Mouse (Mus musculus) stomach, postnatal 0 days (tissue): ENCODE measurements around the gene Palld. TPM values are rescaled to one million over a fixed set of nuclear protein-coding genes. Genes with fewer than 3 reads are reported as not detected.

Source experiments
- ATAC-seq: fragments of 200-750 bp; cut with Nextera tagmentation; 2 replicates; pipeline ENCODE4 v1.8.0; 2017; ENCODE audit not compliant: low FRiP score, low TSS enrichment
- DNase-seq: peaks from one replicate; pipeline ENCODE4 v3.0.0-alpha.2; 2016; ENCODE audit warnings: low spot score
- H3K27ac ChIP-seq: fragments of 300-500 bp; sonication (generic); replicated peaks from 2 replicates; pipeline ENCODE4 v1.5.1; 2014; ENCODE audit warnings: mild to moderate bottlenecking, control low read depth
- H3K27me3 ChIP-seq: fragments of 300-500 bp; sonication (generic); 2 replicates; pipeline ENCODE4 v1.6.1; 2014; ENCODE audit warnings: low read length; ENCODE audit not compliant: control insufficient read depth, insufficient read depth
- H3K36me3 ChIP-seq: fragments of 300-500 bp; sonication (generic); 2 replicates; pipeline ENCODE4 v1.6.1; 2014; ENCODE audit warnings: low read length, mixed read lengths; ENCODE audit not compliant: control insufficient read depth, insufficient read depth
- H3K4me1 ChIP-seq: fragments of 300-500 bp; sonication (generic); replicated peaks from 2 replicates; pipeline ENCODE4 v1.6.1; 2014; ENCODE audit warnings: antibody characterized with exemption; ENCODE audit not compliant: control insufficient read depth, insufficient read depth
- H3K4me2 ChIP-seq: fragments of 300-500 bp; sonication (generic); replicated peaks from 2 replicates; pipeline ENCODE4 v1.6.1; 2014; ENCODE audit warnings: low read depth, mild to moderate bottlenecking, control low read depth, moderate library complexity
- H3K4me3 ChIP-seq: fragments of 300-500 bp; sonication (generic); 2 replicates; pipeline ENCODE4 v1.5.1; 2014; ENCODE audit warnings: low read depth, low read length, control low read depth
- H3K9ac ChIP-seq: fragments of 300-500 bp; sonication (generic); 2 replicates; pipeline ENCODE4 v1.6.1; 2014; ENCODE audit warnings: mild to moderate bottlenecking, low read length, control low read depth, mixed read lengths
- H3K9me3 ChIP-seq: fragments of 300-500 bp; sonication (generic); 2 replicates; pipeline ENCODE4 v1.6.1; 2016; ENCODE audit warnings: low read length; ENCODE audit not compliant: control insufficient read depth
- CTCF ChIP-seq: IDR thresholded peaks from 2 replicates; pipeline ENCODE4 v1.5.1; 2016; ENCODE audit warnings: antibody characterized with exemption, low read depth, mild to moderate bottlenecking, moderate library complexity
- EP300 ChIP-seq: optimal IDR thresholded peaks from 2 replicates; pipeline ENCODE3; 2016; ENCODE audit warnings: antibody characterized with exemption
- WGBS: fragments of 180-500 bp; shearing (Covaris S2); extraction: QIAGEN DNeasy Blood & Tissue Kit; methylation state at CpG from one replicate; pipeline ENCODE4 v1.1.7; 2014; 5-methylcytosine and 5-hydroxymethylcytosine counted together
- polyA plus RNA-seq: library from polyadenylated mRNA; unstranded; fragments of >200 nt; fragmentation: Nextera tagmentation; extraction: Ambion mirVana; gene quantifications from 2 replicates; pipeline ENCODE4 v1.2.1, GENCODE M21; 2015

The Palld gene
- polyA plus RNA-seq, 1 experiment from 2014 or later: 71.0 TPM

GRCm38 (mm10) chr8:61778194-61778593 lies 124.3 kb downstream of the Palld start:
- 73% methylated on average over 3 of the region's 3 CpGs for WGBS
- Histone ChIP-seq H3K4me2 (no peak overlapping the region), H3K36me3 (no peaks in the 10 kb centered on the region), H3K27me3 (no peaks in the 10 kb centered on the region), H3K27ac (no peak overlapping the region), H3K9ac (no peak overlapping the region), H3K4me3 (no peak overlapping the region), H3K4me1 (no peaks in the 10 kb centered on the region), H3K9me3 (no peaks in the 10 kb centered on the region)
- TF ChIP-seq CTCF (no peak), EP300 (no peak)
- ATAC-seq: no peak
- no peak for DNase-seq

DNA sequence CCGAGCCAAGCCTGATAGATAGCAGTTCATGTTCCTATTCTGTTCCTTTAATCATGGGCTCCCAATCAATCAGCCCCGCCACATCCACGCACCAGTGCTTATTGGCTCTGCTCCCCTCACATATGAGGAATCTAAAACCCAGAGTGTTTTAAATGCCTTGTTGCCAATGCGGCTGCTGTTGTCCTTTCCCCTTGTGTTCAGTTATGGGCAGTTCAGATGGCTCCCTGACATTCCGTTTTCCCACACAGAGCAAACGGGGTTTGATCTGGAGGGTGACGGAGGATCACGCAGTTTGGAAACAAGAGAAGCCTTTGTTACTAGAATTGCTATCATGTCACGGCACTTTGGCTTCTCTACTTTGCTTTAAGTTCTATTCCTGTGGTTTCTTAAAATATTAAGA lies 125.9 kb downstream of the Palld start:
- H3K4me2 ChIP-seq: no peak overlapping the region
- no peak for TF ChIP-seq EP300
- no peak for TF ChIP-seq CTCF
- no peaks in the 10 kb centered on the region for H3K4me1 ChIP-seq
- H3K27ac ChIP-seq: no peak overlapping the region
- DNase-seq: no peak
- H3K9me3 ChIP-seq: no peaks in the 10 kb centered on the region
- no peak for ATAC-seq
- WGBS: 61% methylated on average over 9 of the region's 9 CpGs
- H3K36me3 ChIP-seq: no peaks in the 10 kb centered on the region
- H3K9ac ChIP-seq: no peak overlapping the region
- H3K4me3 ChIP-seq: no peak overlapping the region
- no peaks in the 10 kb centered on the region for H3K27me3 ChIP-seq

DNA sequence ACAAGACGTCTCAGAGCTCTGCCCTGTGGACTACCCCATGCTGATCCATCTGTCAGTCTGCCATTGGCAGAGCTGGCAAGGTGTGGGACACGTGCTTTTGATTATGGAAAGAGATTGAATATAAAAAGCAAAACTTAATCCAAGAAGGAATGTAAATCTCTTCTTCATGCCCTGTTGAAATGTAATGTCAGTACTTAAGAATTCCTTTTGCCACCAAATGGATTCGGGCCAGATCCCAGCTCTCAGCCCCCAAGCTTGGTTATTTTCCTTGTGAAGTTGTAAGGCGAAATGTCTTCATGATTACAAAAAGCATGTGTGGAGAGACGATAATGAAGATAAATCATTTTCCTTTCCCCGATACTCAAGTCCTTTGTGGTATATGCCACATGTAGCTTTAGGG lies 126.6 kb downstream of the Palld start:
- no peaks in the 10 kb centered on the region for H3K4me1 ChIP-seq
- H3K4me2 ChIP-seq: no peak overlapping the region
- H3K4me3 ChIP-seq: no peak overlapping the region
- H3K9ac ChIP-seq: no peak overlapping the region
- no peaks in the 10 kb centered on the region for H3K36me3 ChIP-seq
- H3K27ac ChIP-seq: no peak overlapping the region
- 47% methylated on average over 6 of the region's 6 CpGs for WGBS
- no peaks in the 10 kb centered on the region for H3K27me3 ChIP-seq
- no peak for TF ChIP-seq CTCF
- no peak for TF ChIP-seq EP300
- no peak for DNase-seq
- no peaks in the 10 kb centered on the region for H3K9me3 ChIP-seq
- ATAC-seq: no peak

- Histone ChIP-seq H3K27me3 (no peaks in the 10 kb centered on the region), H3K4me1 (no peaks in the 10 kb centered on the region), H3K9ac (no peak overlapping the region), H3K4me2 (no peak overlapping the region), H3K36me3 (no peaks in the 10 kb centered on the region), H3K9me3 (no peaks in the 10 kb centered on the region), H3K27ac (no peak overlapping the region), H3K4me3 (no peak overlapping the region)
- no peak for TF ChIP-seq EP300
- no peak for TF ChIP-seq CTCF
- ATAC-seq (no peak), DNase-seq (no peak)
- 87% methylated on average over 5 of the region's 5 CpGs for WGBS
Measured at GRCm38 (mm10) chr8:61774161-61774560, 128.3 kb downstream of the Palld start.

GRCm38 (mm10) chr8:61773595-61774088 lies 128.8 kb downstream of the Palld start:
- ATAC-seq: no peak
- H3K4me1 ChIP-seq: no peaks in the 10 kb centered on the region
- H3K27ac ChIP-seq: no peak overlapping the region
- H3K27me3 ChIP-seq: no peaks in the 10 kb centered on the region
- no peak overlapping the region for H3K9ac ChIP-seq
- WGBS: 50% methylated on average over 4 of the region's 4 CpGs
- DNase-seq: no peak
- no peak overlapping the region for H3K4me2 ChIP-seq
- no peak overlapping the region for H3K4me3 ChIP-seq
- TF ChIP-seq CTCF: no peak
- TF ChIP-seq EP300: no peak
- H3K9me3 ChIP-seq: no peaks in the 10 kb centered on the region
- H3K36me3 ChIP-seq: no peaks in the 10 kb centered on the region

DNA sequence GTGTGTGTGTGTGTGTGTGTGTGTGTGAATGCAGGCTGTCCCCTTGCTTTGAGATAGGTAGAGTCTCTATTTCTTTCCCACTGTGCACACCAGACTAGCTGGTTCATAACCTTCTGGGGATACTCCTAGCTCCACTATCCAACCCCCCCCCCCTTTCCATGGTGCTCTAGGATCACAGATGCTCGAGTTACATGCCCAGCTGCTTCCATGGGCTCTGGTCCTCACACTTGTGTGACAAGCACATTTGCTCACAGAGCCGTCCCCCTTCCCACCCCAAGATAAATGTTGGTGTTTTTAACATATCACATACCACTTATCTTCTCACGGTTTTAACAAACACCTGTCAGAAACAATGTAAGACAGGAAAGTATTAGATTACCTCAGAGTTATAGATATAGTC lies 131.2 kb downstream of the Palld start:
- H3K27ac ChIP-seq: no peak overlapping the region
- no peaks in the 10 kb centered on the region for H3K4me1 ChIP-seq
- 59% methylated on average over 3 of the region's 3 CpGs for WGBS
- no peaks in the 10 kb centered on the region for H3K9me3 ChIP-seq
- no peaks in the 10 kb centered on the region for H3K27me3 ChIP-seq
- no peaks in the 10 kb centered on the region for H3K36me3 ChIP-seq
- no peak for DNase-seq
- H3K4me3 ChIP-seq: no peak overlapping the region
- H3K9ac ChIP-seq: no peak overlapping the region
- no peak for ATAC-seq
- no peak for TF ChIP-seq CTCF
- TF ChIP-seq EP300: no peak
- H3K4me2 ChIP-seq: no peak overlapping the region
